Mouse (Mus musculus) lung, postnatal 0 days (tissue): ENCODE measurements around the gene 2410004P03Rik.

Source experiments
- CTCF ChIP-seq: IDR thresholded peaks from 2 replicates; pipeline ENCODE4 v1.5.1; 2016; ENCODE audit warnings: antibody characterized with exemption, mild to moderate bottlenecking
- EP300 ChIP-seq: IDR thresholded peaks from 2 replicates; pipeline ENCODE4 v1.6.1; 2016; ENCODE audit warnings: antibody characterized with exemption, mild to moderate bottlenecking, control low read depth

- TF ChIP-seq CTCF (peak; percentile 22; the same call in 1 of the 2 replicates), EP300 (no peak)
Observed at GRCm38 (mm10) chr12:16985778-16986177, 25.7 kb downstream of the 2410004P03Rik start.
